Mouse (Mus musculus) kidney, embryonic 14.5 days (tissue): Measurements from ENCODE around the gene Ankrd13d. TPM values are rescaled to one million over a fixed set of nuclear protein-coding genes. Genes with fewer than 3 reads are reported as not detected.

Source experiments
- ATAC-seq: fragments of 200-750 bp; cut with Nextera tagmentation; 2 replicates; pipeline ENCODE4 v1.8.0; 2017; ENCODE audit warnings: moderate number of reproducible peaks, mild to moderate bottlenecking, moderate TSS enrichment, moderate library complexity; ENCODE audit not compliant: low FRiP score, low TSS enrichment
- H3K27ac ChIP-seq: fragments of 300-500 bp; sonication (generic); 2 replicates; pipeline ENCODE4 v1.5.1; 2014; ENCODE audit warnings: low read depth, mild to moderate bottlenecking, low read length, moderate library complexity, mixed read lengths
- H3K27me3 ChIP-seq: fragments of 300-500 bp; sonication (generic); 2 replicates; pipeline ENCODE4 v1.6.1; 2014; ENCODE audit warnings: mild to moderate bottlenecking, low read length; ENCODE audit not compliant: control insufficient read depth, insufficient read depth
- H3K36me3 ChIP-seq: fragments of 300-500 bp; sonication (generic); 2 replicates; pipeline ENCODE4 v1.6.1; 2014; ENCODE audit warnings: low read length, mixed read lengths; ENCODE audit not compliant: control insufficient read depth, insufficient read depth
- H3K4me1 ChIP-seq: fragments of 300-500 bp; sonication (generic); 2 replicates; pipeline ENCODE4 v1.6.1; 2014; ENCODE audit warnings: low read length, mixed read lengths; ENCODE audit not compliant: control insufficient read depth, insufficient read depth
- H3K4me2 ChIP-seq: fragments of 300-500 bp; sonication (generic); replicated peaks from 2 replicates; pipeline ENCODE4 v1.6.1; 2014; ENCODE audit warnings: low read depth, mild to moderate bottlenecking, low read length
- H3K4me3 ChIP-seq: fragments of 300-500 bp; sonication (generic); 2 replicates; pipeline ENCODE4 v1.5.1; 2014; ENCODE audit warnings: mild to moderate bottlenecking, low read length
- H3K9ac ChIP-seq: fragments of 300-500 bp; sonication (generic); 2 replicates; pipeline ENCODE4 v1.6.1; 2014; ENCODE audit warnings: low read depth, mild to moderate bottlenecking, low read length, moderate library complexity
- H3K9me3 ChIP-seq: fragments of 300-500 bp; sonication (generic); 2 replicates; pipeline ENCODE4 v1.6.1; 2016; ENCODE audit warnings: low read length; ENCODE audit not compliant: control insufficient read depth
- WGBS: fragments of 180-500 bp; shearing (Covaris S2); extraction: QIAGEN DNeasy Blood & Tissue Kit; methylation state at CpG from one replicate; pipeline ENCODE4 v1.1.7; 2014; 5-methylcytosine and 5-hydroxymethylcytosine counted together
- polyA plus RNA-seq: library from polyadenylated mRNA; unstranded; fragments of >200 nt; fragmentation: Nextera tagmentation; extraction: Ambion mirVana; gene quantifications from 2 replicates; pipeline ENCODE4 v1.2.1, GENCODE M21; 2014

Gene Ankrd13d
- polyA plus RNA-seq, 1 experiment from 2014 or later = 8.3 TPM

DNA sequence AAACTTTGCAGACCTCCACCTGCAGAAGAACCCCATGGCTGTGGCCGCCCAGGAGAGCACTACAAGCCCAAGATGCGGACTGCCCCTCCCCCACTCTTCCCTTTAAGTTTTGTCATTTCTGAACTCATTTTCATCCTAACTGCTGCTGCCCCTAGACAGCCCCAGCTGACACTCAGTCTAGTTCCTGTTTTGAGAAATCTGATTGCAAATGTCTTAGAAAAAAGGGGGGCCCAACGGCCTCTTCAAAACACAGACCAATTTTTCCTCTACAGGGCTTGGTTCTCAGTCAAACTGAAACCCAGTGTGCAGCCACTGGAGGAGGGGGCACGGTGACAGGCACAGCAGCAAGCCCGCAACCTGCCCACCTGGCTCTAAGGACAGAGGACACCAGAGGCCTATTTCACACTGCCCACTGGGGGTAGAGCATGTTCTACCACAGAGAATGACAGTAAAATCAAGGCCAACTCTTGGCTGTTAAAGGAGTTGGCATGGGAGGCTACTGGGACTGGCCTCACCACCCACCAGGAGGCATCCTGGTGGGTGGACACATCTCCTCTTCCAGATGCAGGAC lies 21.4 kb upstream of the Ankrd13d start:
- ATAC-seq = no peak
- H3K4me2 ChIP-seq = peak overlapping the region; percentile 90
- 73% methylated on average over 5 of the region's 5 CpGs for WGBS
- peaks cover 54% of the 10 kb centered on the region for H3K4me1 ChIP-seq
- H3K9ac ChIP-seq = no peak overlapping the region; the same call in 1 of the 2 replicates
- peak overlapping the region; percentile 98 for H3K4me3 ChIP-seq
- H3K9me3 ChIP-seq = no peaks in the 10 kb centered on the region
- no peaks in the 10 kb centered on the region for H3K27me3 ChIP-seq
- no peaks in the 10 kb centered on the region for H3K36me3 ChIP-seq
- no peak overlapping the region for H3K27ac ChIP-seq

DNA sequence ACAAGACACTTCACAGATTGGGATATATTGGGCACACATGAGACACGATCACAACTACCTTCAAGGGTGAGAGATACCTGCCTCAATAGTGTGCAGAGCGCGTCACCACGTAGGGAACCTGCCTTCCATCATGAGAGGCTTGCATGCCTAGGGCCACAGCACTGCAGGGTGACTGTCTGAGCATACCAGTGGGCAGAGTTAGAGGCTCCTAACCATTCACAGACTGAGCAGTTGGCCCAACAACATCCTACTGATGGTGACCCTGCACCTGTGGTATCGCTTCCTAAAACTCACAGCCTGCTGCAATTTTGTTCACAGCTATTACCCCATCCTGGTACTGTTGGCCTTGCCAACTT lies 20.7 kb upstream of the Ankrd13d start:
- no peak overlapping the region for H3K4me3 ChIP-seq
- H3K4me2 ChIP-seq = no peak overlapping the region
- peaks cover 54% of the 10 kb centered on the region for H3K4me1 ChIP-seq
- H3K27ac ChIP-seq = no peak overlapping the region
- 98% methylated on average over 5 of the region's 5 CpGs for WGBS
- no peaks in the 10 kb centered on the region for H3K27me3 ChIP-seq
- no peaks in the 10 kb centered on the region for H3K9me3 ChIP-seq
- no peak for ATAC-seq
- no peaks in the 10 kb centered on the region for H3K36me3 ChIP-seq
- H3K9ac ChIP-seq = no peak overlapping the region

DNA sequence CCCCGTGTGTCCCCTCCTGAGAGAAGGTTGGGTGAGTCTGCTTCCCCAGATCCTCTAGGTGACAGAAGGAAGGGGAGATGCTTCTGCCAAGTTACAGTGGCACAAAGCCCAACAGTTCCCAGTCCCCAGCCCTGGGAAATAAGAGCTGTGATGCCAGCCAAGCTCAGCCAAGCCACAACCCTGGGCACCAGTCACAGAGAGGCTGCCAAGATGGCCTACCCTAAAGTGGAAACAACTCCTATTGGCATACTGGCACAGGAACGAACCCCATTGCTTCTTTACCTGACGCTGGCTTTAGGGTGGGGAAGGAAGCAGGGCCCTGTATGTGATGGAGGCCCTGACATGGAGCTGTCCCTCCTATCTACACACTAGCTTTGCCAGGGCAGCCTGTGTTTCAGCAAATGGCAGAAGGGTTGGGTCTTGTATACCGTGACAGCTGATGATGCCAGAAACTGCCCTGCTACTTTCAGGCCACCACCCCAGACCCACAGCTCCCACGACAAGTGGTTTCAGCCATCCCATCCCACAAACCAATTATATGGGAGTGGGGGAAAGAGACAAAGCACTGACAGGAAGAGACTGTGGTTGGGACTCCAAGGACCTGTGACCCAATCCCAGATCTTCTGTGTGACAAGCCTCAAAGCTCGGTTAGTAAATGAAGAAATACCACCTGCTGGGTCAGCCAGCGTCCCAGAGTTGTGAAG lies 20.2 kb upstream of the Ankrd13d start:
- Histone ChIP-seq H3K4me2 (peak overlapping the region; percentile 38), H3K36me3 (no peaks in the 10 kb centered on the region), H3K4me1 (peaks cover 54% of the 10 kb centered on the region), H3K27me3 (no peaks in the 10 kb centered on the region), H3K27ac (peak overlapping the region; percentile 84; the same call in 1 of the 2 replicates), H3K9me3 (no peaks in the 10 kb centered on the region), H3K4me3 (no peak overlapping the region), H3K9ac (peak overlapping the region; percentile 35; the same call in 1 of the 2 replicates)
- ATAC-seq = no peak
- 64% methylated on average over 7 of the region's 7 CpGs for WGBS

DNA sequence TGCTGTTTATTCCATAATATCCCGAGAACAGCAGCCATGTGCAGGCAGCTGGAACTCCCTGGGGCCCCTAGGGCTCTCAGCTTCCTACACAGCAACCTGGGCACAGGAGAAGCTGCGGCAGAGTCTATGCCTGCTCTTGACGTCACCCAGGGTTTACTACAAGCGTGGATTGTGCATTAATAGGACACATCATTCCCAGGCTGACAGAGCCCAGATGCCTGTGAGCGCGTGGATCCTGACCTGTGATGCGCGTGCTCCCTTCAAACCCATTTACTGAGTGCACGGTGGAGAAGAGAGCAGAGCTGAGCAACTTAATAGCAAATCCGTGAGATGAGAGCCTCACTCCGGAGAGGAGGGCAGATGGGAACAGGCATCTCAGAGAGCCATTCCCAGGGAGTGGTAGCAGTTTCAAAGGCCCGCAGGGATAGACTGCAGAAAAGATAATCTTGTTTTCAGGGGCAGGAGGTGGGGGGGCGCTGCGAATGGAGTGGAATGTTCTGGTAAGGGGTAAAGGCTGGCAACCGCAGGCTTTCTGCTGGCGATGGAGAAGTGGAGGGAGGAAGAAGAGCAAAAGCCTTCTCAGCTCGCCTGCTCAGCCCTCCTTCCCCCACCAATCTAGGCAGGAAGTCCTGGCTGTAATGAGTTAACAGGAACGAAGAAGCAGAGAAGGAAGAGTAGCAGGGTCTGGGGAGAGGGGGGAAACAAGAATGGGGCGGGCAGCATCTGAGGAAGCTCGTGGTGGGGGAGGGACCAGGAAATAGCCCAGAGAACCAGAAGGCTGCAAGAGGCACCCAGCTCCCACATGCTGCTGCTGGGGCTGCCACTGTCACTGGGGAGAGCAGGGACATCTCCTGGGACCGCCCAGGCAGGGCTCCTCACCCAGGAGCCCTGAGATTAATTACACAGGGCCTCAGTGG lies 19.1 kb upstream of the Ankrd13d start:
- WGBS = 26% methylated on average over 21 of the region's 21 CpGs

DNA sequence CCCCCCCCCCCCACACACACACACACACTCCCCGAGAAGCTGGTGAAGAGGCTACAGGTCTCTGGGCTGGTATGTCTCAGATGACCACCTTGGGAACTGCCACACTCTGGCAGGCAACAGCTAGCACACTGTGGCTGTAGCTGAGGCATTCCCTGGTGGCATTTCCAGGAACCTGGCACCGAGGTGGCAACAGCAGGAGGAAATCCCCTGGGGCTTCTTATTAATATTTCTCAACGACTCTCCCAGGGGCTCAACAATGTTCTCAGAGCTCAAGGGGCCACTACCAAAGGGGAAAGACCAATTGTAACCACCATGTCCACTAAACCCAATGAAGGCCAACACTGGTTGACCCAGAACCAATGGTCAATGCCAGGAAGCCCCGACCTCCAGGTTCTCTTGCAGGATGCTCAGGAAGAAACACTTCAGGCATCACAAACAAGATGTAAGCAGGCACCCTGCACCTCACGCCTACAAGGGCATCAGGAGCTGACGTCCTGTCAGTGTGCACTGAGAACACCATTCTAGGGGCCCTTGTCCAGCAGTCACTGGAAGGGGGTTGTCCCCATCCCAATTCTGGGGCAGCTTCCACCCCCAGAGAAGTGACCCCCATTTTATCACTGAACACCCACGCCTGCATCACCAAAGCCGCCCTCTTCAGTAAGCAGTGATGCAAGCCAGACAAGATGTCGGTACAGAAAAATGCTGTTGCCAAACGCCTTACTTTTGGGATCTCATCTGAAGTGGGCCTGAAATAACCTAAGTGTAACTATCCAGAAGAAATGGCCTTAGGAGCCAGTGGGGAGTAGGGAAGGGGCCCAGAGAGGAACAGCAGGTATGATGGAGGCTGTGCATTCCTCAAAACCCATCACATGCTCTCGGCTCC lies 18.2 kb upstream of the Ankrd13d start:
- 70% methylated on average over 11 of the region's 11 CpGs for WGBS
- H3K36me3 ChIP-seq = no peaks in the 10 kb centered on the region
- no peaks in the 10 kb centered on the region for H3K9me3 ChIP-seq
- H3K9ac ChIP-seq = 0 out of 2 replicates have a peak overlapping the region, but pooled peaks have one; percentile 35
- no peaks in the 10 kb centered on the region for H3K27me3 ChIP-seq
- H3K4me1 ChIP-seq = peaks cover 54% of the 10 kb centered on the region
- H3K27ac ChIP-seq = peak overlapping the region; percentile 84
- peak overlapping the region; percentile 38 for H3K4me2 ChIP-seq
- peak overlapping the region; percentile 12; the same call in 1 of the 2 replicates for H3K4me3 ChIP-seq
- no peak for ATAC-seq

More for the DNA sequence above, 19.1 kb upstream of the Ankrd13d start:
- H3K4me1 ChIP-seq = peaks cover 54% of the 10 kb centered on the region
- ATAC-seq = peak; percentile 5; the same call in 1 of the 2 replicates
- no peaks in the 10 kb centered on the region for H3K9me3 ChIP-seq
- no peaks in the 10 kb centered on the region for H3K36me3 ChIP-seq
- peak overlapping the region; percentile 12 for H3K4me3 ChIP-seq
- H3K4me2 ChIP-seq = peak overlapping the region; percentile 38
- H3K27ac ChIP-seq = peak overlapping the region; percentile 84
- H3K9ac ChIP-seq = peak overlapping the region; percentile 35; the same call in 1 of the 2 replicates
- no peaks in the 10 kb centered on the region for H3K27me3 ChIP-seq

DNA sequence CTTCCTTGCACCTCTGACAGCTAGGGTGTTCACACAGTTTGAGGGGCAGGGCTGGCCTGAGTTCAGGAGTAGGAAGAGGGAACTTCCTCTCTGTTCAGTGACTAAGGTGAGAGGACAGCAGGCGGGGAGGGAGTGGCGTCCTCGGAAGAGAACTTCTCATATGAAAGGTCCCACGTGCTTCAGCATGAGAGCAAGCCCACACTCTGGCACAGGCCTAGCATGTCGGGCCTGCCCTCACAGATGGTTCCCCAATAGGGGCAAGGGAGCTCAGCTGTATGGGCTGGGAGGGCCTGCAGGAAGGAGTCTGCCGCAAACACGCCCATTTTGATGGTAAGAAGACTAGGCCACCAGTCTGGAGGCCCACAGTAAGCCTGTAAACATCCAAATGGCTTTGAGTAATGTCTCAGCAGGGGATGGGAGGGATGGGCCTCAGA lies 17.4 kb upstream of the Ankrd13d start:
- H3K4me1 ChIP-seq = peaks cover 54% of the 10 kb centered on the region
- 0 out of 2 replicates have a peak overlapping the region, but pooled peaks have one; percentile 4 for H3K9ac ChIP-seq
- peak overlapping the region; percentile 11; the same call in 1 of the 2 replicates for H3K27ac ChIP-seq
- ATAC-seq = no peak
- H3K4me3 ChIP-seq = no peak overlapping the region
- no peaks in the 10 kb centered on the region for H3K27me3 ChIP-seq
- WGBS = 49% methylated on average over 7 of the region's 7 CpGs
- H3K4me2 ChIP-seq = no peak overlapping the region
- no peaks in the 10 kb centered on the region for H3K9me3 ChIP-seq
- H3K36me3 ChIP-seq = no peaks in the 10 kb centered on the region

DNA sequence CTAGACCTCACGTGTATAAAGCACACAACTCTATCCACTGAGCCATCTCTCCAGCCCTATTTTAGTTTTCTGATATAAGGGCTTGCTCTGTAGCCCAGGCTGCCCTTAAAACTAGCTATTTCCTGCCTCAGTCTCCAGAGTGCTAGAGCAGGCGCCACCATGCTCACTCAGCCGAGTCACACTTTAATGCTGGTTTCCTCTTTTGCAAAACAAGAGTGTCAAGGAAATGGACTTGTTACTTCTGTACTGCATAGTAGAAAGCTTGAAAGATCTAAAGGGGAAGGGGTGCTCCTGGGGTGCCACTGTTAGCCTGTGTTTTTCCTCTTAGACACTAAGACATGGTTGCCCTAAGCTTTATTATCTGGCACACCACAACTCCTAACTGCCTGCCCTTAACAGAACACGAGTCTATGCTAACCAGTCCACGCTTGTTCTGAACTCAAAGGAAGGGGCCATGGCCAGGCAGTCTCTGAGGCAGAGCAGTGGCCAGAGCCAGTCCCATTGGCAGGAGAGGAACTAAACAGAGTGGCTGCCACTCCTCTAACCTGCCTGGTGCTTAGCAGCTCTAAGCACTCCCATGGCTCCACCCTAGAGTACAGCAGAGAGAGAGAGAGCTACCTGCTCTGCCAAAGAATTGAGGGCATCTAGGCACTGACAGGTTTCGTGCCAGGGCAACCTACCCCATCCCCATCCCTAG lies 16.8 kb upstream of the Ankrd13d start:
- WGBS = 78% methylated on average over 6 of the region's 6 CpGs
- Histone ChIP-seq H3K36me3 (no peaks in the 10 kb centered on the region; the same call in 1 of the 2 replicates), H3K9ac (no peak overlapping the region), H3K27ac (no peak overlapping the region; the same call in 1 of the 2 replicates), H3K4me1 (peaks cover 49% of the 10 kb centered on the region), H3K9me3 (no peaks in the 10 kb centered on the region), H3K27me3 (no peaks in the 10 kb centered on the region), H3K4me3 (no peak overlapping the region), H3K4me2 (no peak overlapping the region)
- ATAC-seq = no peak

DNA sequence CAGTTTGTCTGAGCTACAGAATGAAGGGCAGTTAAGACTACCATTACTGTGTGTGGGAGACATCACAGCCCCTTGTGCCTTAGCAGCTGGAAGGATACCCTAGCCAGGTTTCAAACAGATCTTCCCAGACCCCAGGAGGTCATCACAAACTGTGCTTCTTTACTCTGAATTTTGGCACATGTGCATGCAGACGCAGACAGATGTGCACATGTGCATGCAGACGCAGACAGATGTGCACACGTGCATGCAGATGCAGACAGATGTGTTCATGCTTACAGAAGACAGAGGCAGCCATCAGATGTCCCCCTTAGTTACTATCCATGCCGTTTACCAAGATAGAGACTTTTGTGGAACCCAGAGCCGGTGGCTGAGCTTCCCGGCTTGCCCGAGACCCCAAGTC lies 16.2 kb upstream of the Ankrd13d start:
- 92% methylated on average over 7 of the region's 7 CpGs for WGBS
- no peaks in the 10 kb centered on the region for H3K9me3 ChIP-seq
- no peak overlapping the region for H3K27ac ChIP-seq
- no peak overlapping the region for H3K4me3 ChIP-seq
- no peak for ATAC-seq
- peaks cover 43% of the 10 kb centered on the region for H3K4me1 ChIP-seq
- H3K9ac ChIP-seq = no peak overlapping the region
- no peak overlapping the region for H3K4me2 ChIP-seq
- H3K36me3 ChIP-seq = no peaks in the 10 kb centered on the region; the same call in 1 of the 2 replicates
- H3K27me3 ChIP-seq = no peaks in the 10 kb centered on the region
